ENCODE assay signal across 8 mouse cellular contexts in the genomic region with DNA sequence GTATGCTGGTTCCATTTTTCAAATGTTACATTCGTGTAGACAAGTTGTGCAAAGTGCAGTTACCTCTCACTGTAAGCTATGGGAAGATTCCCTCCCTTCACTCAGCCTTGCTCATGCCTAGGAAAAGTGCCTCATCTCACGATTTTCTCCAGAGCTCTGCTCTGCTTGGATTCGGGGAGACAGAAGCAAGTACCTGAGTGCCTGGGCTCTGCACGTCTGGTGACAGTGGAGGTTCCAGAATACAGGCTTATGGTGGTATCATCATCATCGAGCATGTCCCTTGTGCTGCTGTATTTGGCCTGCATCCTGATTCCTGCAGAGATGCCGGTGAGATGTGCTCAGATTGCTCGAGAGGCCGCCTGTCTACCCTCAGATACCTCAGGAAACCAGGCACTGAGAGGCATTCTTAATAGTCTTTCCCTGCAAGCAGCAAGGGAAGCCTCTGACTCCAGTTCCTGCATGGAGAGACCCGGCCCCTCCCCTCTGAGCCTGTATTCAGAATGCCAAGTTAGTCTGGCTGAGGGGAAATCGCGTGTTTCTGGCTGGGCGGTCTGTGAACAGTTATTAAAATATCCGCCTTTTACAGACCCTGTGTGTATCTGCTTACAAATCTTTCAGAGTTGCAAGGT. TPM values are rescaled to one million over a fixed set of nuclear protein-coding genes. Genes with fewer than 3 reads are reported as not detected.
DNase-seq lines count a peak whose midpoint lies in the region; ATAC-seq and TF ChIP-seq lines count a peak whose summit lies in the region.

Gene Clec1a, minus strand, starts transcription at position 590 of the 629 bp plus-strand sequence.

- H3K9ac ChIP-seq in lung, embryonic 14.5 days: no peak within 1 kb of the TSS; the same call in 1 of the 2 replicates

- H3K4me1 ChIP-seq in heart, embryonic 10.5 days: no peaks in the 10 kb centered on the region
- no peaks in the 10 kb centered on the region for H3K4me1 ChIP-seq in lung, embryonic 14.5 days (ENCODE audit: insufficient read depth)

- intact Hi-C loops in heart, postnatal 14 days (cut with DNase I): no loop called here

- no peak within 1 kb of the TSS for H3K27ac ChIP-seq in heart, embryonic 10.5 days
- H3K27ac ChIP-seq in lung, embryonic 14.5 days (ENCODE audit: low read depth): no peak within 1 kb of the TSS; the same call in 1 of the 2 replicates

- no peaks in the 10 kb centered on the region for H3K27me3 ChIP-seq in heart, embryonic 10.5 days (ENCODE audit: insufficient read depth, poor library complexity, severe bottlenecking)
- no peaks in the 10 kb centered on the region for H3K27me3 ChIP-seq in lung, embryonic 14.5 days (ENCODE audit: insufficient read depth, low read length)

- no peak within 1 kb of the TSS for H3K4me3 ChIP-seq in heart, embryonic 10.5 days
- H3K4me3 ChIP-seq in lung, embryonic 14.5 days (ENCODE audit: low read depth, low read length): peak within 1 kb of the TSS; percentile 21

- DNase-seq in heart, adult 11 months: peak; percentile 97
- DNase-seq in heart, embryonic 10.5 days (ENCODE audit: low spot score): no peak
- peak; percentile 49 for DNase-seq in 3T3-L1 (ENCODE audit: low read depth, low spot score)
- peak; percentile 3 to 16 for DNase-seq in cerebellum, postnatal 36 days
- peak; percentile 45 to 51 for DNase-seq in heart, postnatal 14 days
- DNase-seq in lung, embryonic 14.5 days: peak; percentile 54
- no peak for DNase-seq in MN1 (ENCODE audit: low spot score)
- no peak for DNase-seq in urinary bladder, postnatal 25 days (ENCODE audit: low spot score)

- no peaks in the 10 kb centered on the region for H3K36me3 ChIP-seq in heart, embryonic 10.5 days
- no peaks in the 10 kb centered on the region for H3K36me3 ChIP-seq in lung, embryonic 14.5 days (ENCODE audit: insufficient read depth)

- TF ChIP-seq CTCF in lung, embryonic 14.5 days (IDR thresholded peaks at IDR 0.05; ENCODE audit: low read depth): no peak

- ATAC-seq in lung, embryonic 14.5 days (ENCODE audit: insufficient read depth): no peak; the same call in 1 of the 2 replicates

- WGBS in heart, embryonic 10.5 days: 59% methylated on average over 13 of the region's 13 CpGs
- WGBS in lung, embryonic 14.5 days: 45% methylated on average over 13 of the region's 13 CpGs

- H3K9me3 ChIP-seq in heart, embryonic 10.5 days: no peaks in the 10 kb centered on the region
- H3K9me3 ChIP-seq in lung, embryonic 14.5 days (ENCODE audit: low read depth, low read length): no peaks in the 10 kb centered on the region

- peak within 1 kb of the TSS; percentile 35 for H3K4me2 ChIP-seq in lung, embryonic 14.5 days

RNA-seq across cellular contexts. Expression of gene Clec1a, which starts in this region (rescaled TPM):
- 0.48 and 0.54 TPM in 2 replicates for polyA plus RNA-seq in heart, embryonic 10.5 days (2016; fragmentation: Nextera tagmentation; extraction: Ambion mirVana)
- 10 to 100 TPM; 15.3 to 15.9 TPM for total RNA-seq in heart, postnatal 14 days (2021)
- 13.7 and 15.2 TPM in 2 replicates for polyA plus RNA-seq in lung, embryonic 14.5 days (2014; fragmentation: Nextera tagmentation; extraction: Ambion mirVana)

Comparison
In these comparisons a context has a peak if more than half of its experiments do, and no peak if none do; other contexts are left out.
1. DNase-seq: peak in heart, adult 11 months (single experiment), 3T3-L1 (single experiment), cerebellum, postnatal 36 days (2 of 2), heart, postnatal 14 days (2 of 2) and lung, embryonic 14.5 days (single experiment); none in heart, embryonic 10.5 days (single experiment), MN1 (single experiment) and urinary bladder, postnatal 25 days (single experiment).